Mouse (Mus musculus) neural tube, embryonic 11.5 days (tissue): Measurements from ENCODE around the gene Idnk. TPM values are rescaled to one million over a fixed set of nuclear protein-coding genes. Genes with fewer than 3 reads are reported as not detected.

Experiments used
- ATAC-seq: fragments of 200-750 bp; cut with Nextera tagmentation; 2 replicates; pipeline ENCODE4 v1.8.0; 2017; ENCODE audit warnings: moderate number of reproducible peaks, mild to moderate bottlenecking, moderate TSS enrichment, moderate library complexity; ENCODE audit not compliant: insufficient read depth, low FRiP score, low TSS enrichment
- DNase-seq: peaks from one replicate; pipeline ENCODE4 v3.0.0-alpha.2; 2015; ENCODE audit warnings: low spot score
- H3K27ac ChIP-seq: fragments of 300-500 bp; sonication (generic); 2 replicates; pipeline ENCODE4 v1.5.1; 2014; ENCODE audit warnings: low read depth, mild to moderate bottlenecking, low read length
- H3K27me3 ChIP-seq: fragments of 300-500 bp; sonication (generic); 2 replicates; pipeline ENCODE4 v1.6.1; 2014; ENCODE audit warnings: mild to moderate bottlenecking, low read length, mixed read lengths; ENCODE audit not compliant: control insufficient read depth, insufficient read depth
- H3K36me3 ChIP-seq: fragments of 300-500 bp; sonication (generic); 2 replicates; pipeline ENCODE4 v1.6.1; 2014; ENCODE audit warnings: mild to moderate bottlenecking, low read length, moderate library complexity, mixed read lengths; ENCODE audit not compliant: control insufficient read depth, insufficient read depth
- H3K4me1 ChIP-seq: fragments of 300-500 bp; sonication (generic); 2 replicates; pipeline ENCODE4 v1.6.1; 2014; ENCODE audit warnings: low read length, mixed read lengths; ENCODE audit not compliant: control insufficient read depth, insufficient read depth
- H3K4me2 ChIP-seq: fragments of 300-500 bp; sonication (generic); 2 replicates; pipeline ENCODE4 v1.6.1; 2014; ENCODE audit warnings: low read depth, mild to moderate bottlenecking, moderate library complexity
- H3K4me3 ChIP-seq: fragments of 300-500 bp; sonication (generic); 2 replicates; pipeline ENCODE4 v1.5.1; 2014; ENCODE audit warnings: low read depth, low read length
- H3K9ac ChIP-seq: fragments of 300-500 bp; sonication (generic); 2 replicates; pipeline ENCODE4 v1.6.1; 2014; ENCODE audit warnings: mild to moderate bottlenecking, low read length
- H3K9me3 ChIP-seq: fragments of 300-500 bp; sonication (generic); 2 replicates; pipeline ENCODE4 v1.6.1; 2016; ENCODE audit warnings: low read length; ENCODE audit not compliant: control insufficient read depth
- WGBS: fragments of 180-500 bp; shearing (Covaris S2); extraction: QIAGEN DNeasy Blood & Tissue Kit; methylation state at CpG from one replicate; pipeline ENCODE4 v1.1.7; 2014; 5-methylcytosine and 5-hydroxymethylcytosine counted together
- polyA plus RNA-seq: library from polyadenylated mRNA; unstranded; fragments of >200 nt; fragmentation: Nextera tagmentation; extraction: Ambion mirVana; gene quantifications from 2 replicates; pipeline ENCODE4 v1.2.1, GENCODE M21; 2014

The Idnk gene
- polyA plus RNA-seq, 1 experiment from 2014 or later: 54.4 TPM

GRCm38 (mm10) chr13:58192146-58192545, 34.7 kb downstream of the Idnk start:
- no peak overlapping the region for H3K4me3 ChIP-seq
- WGBS: 94% methylated on average over 6 of the region's 6 CpGs
- H3K4me1 ChIP-seq: no peaks in the 10 kb centered on the region
- no peaks in the 10 kb centered on the region for H3K9me3 ChIP-seq
- H3K36me3 ChIP-seq: peaks cover 14% of the 10 kb centered on the region
- no peak for ATAC-seq
- no peak overlapping the region for H3K27ac ChIP-seq
- H3K27me3 ChIP-seq: no peaks in the 10 kb centered on the region
- no peak overlapping the region for H3K9ac ChIP-seq
- no peak overlapping the region for H3K4me2 ChIP-seq
- DNase-seq: no peak

DNA sequence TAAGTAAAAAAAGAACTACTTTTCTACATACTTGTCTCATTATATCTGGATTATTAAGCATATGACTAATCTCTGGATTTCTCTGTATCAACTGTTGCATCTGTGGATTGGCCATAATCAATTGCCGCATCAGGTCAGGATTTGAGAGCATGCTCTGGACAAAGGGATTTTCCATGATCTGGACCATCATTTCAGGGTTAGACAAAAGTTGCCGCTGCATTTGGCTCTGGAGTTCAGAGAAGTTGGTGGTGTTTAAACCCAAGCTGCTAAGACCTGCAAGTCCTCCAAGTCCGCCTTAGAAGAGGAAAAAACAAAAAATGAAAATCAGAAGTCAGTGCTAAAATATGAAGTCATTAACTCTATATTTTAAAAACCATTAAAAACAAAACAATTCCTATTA, 35.8 kb downstream of the Idnk start:
- Histone ChIP-seq H3K27me3 (no peaks in the 10 kb centered on the region), H3K9ac (no peak overlapping the region), H3K36me3 (peaks cover 15% of the 10 kb centered on the region), H3K4me2 (no peak overlapping the region), H3K4me1 (no peaks in the 10 kb centered on the region), H3K9me3 (no peaks in the 10 kb centered on the region), H3K27ac (no peak overlapping the region), H3K4me3 (no peak overlapping the region)
- ATAC-seq: no peak
- DNase-seq: no peak
- 94% methylated on average over 3 of the region's 3 CpGs for WGBS

DNA sequence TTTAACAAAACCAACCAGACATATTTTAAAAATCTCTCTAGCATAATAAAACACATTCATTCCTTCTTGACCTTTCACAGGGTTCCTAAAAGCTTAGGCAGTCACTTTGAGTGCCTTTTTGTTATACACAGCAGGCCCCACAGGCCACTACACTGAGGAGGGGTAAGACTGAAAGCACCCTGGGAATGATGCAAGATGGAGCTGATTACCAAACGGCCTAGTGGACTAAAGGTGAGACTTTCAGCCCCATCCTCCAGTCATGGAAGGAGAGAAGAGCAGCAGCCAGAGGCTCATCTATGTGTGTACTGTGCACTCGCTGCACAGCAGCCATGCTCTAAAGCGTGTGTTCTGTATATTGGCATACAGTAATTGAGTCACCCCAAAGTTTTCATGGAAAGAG, 37.5 kb downstream of the Idnk start:
- H3K27ac ChIP-seq: no peak overlapping the region
- H3K27me3 ChIP-seq: no peaks in the 10 kb centered on the region
- H3K4me2 ChIP-seq: no peak overlapping the region
- DNase-seq (no peak), ATAC-seq (no peak)
- no peak overlapping the region for H3K4me3 ChIP-seq
- no peak overlapping the region for H3K9ac ChIP-seq
- no peaks in the 10 kb centered on the region for H3K4me1 ChIP-seq
- H3K36me3 ChIP-seq: peaks cover 15% of the 10 kb centered on the region
- 80% methylated on average over 3 of the region's 3 CpGs for WGBS
- no peaks in the 10 kb centered on the region for H3K9me3 ChIP-seq

GRCm38 (mm10) chr13:58197211-58197610, 39.8 kb downstream of the Idnk start:
- peaks cover 5% of the 10 kb centered on the region; the same call in 1 of the 2 replicates for H3K36me3 ChIP-seq
- DNase-seq (no peak), ATAC-seq (no peak)
- no peak overlapping the region for H3K27ac ChIP-seq
- no peaks in the 10 kb centered on the region for H3K9me3 ChIP-seq
- H3K4me1 ChIP-seq: no peaks in the 10 kb centered on the region
- WGBS: 90% methylated on average over 3 of the region's 3 CpGs
- H3K4me3 ChIP-seq: no peak overlapping the region
- no peak overlapping the region for H3K4me2 ChIP-seq
- no peaks in the 10 kb centered on the region for H3K27me3 ChIP-seq
- H3K9ac ChIP-seq: no peak overlapping the region

DNA sequence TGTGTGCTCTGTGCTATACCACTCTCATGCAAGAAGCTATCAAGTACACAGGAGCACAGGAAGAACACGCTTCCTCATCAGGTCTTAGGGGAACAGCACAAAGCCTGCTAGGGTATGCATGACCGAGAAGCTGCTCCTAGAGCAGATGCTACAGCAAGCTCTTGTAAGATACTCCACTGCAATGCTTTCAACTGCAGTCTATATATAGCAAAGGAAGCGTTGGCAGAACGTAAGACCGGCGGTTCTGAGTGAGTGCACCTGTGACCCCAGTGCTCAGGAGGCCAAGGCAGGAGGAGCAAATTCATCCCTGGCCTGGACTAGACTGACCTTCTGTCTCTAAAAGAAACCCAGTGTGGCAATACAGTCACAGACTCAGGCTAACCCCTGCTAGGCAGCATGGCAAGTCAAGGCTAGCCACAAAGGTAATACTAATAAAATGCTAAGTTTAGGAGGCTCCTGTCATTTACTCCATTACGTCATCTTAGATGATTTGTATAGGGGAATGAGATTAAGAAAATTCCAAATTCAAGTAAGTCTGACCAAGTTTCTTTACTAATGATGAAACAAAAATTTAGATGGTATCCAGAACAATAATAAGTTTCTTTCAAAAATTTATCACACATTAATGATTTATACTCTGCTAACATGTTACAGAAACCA, 40.7 kb downstream of the Idnk start:
- Histone ChIP-seq H3K9ac (no peak overlapping the region), H3K27ac (no peak overlapping the region), H3K4me1 (no peaks in the 10 kb centered on the region), H3K27me3 (no peaks in the 10 kb centered on the region), H3K4me3 (no peak overlapping the region), H3K36me3 (peaks cover 5% of the 10 kb centered on the region; the same call in 1 of the 2 replicates), H3K9me3 (no peaks in the 10 kb centered on the region), H3K4me2 (no peak overlapping the region)
- ATAC-seq (no peak), DNase-seq (no peak)
- 92% methylated on average over 7 of the region's 7 CpGs for WGBS

GRCm38 (mm10) chr13:58201343-58201742, 43.9 kb downstream of the Idnk start:
- Histone ChIP-seq H3K4me1 (no peaks in the 10 kb centered on the region), H3K4me2 (no peak overlapping the region), H3K9me3 (no peaks in the 10 kb centered on the region), H3K4me3 (no peak overlapping the region), H3K27ac (no peak overlapping the region), H3K9ac (no peak overlapping the region), H3K27me3 (no peaks in the 10 kb centered on the region), H3K36me3 (peaks cover 2% of the 10 kb centered on the region; the same call in 1 of the 2 replicates)
- WGBS: 91% methylated on average over 6 of the region's 6 CpGs
- DNase-seq: no peak
- no peak for ATAC-seq

GRCm38 (mm10) chr13:58201908-58202307, 44.5 kb downstream of the Idnk start:
- Histone ChIP-seq H3K4me3 (no peak overlapping the region), H3K9ac (no peak overlapping the region), H3K27me3 (no peaks in the 10 kb centered on the region), H3K4me2 (no peak overlapping the region), H3K9me3 (no peaks in the 10 kb centered on the region), H3K4me1 (no peaks in the 10 kb centered on the region), H3K27ac (no peak overlapping the region), H3K36me3 (peaks cover 2% of the 10 kb centered on the region; the same call in 1 of the 2 replicates)
- 91% methylated on average over 3 of the region's 3 CpGs for WGBS
- DNase-seq (no peak), ATAC-seq (no peak)

GRCm38 (mm10) chr13:58202903-58203302, 45.5 kb downstream of the Idnk start:
- 89% methylated on average over 1 of the region's 1 CpGs for WGBS
- ATAC-seq (no peak), DNase-seq (no peak)
- H3K9me3 ChIP-seq: no peaks in the 10 kb centered on the region
- no peaks in the 10 kb centered on the region for H3K27me3 ChIP-seq
- no peaks in the 10 kb centered on the region for H3K4me1 ChIP-seq
- H3K36me3 ChIP-seq: peaks cover 1% of the 10 kb centered on the region; the same call in 1 of the 2 replicates
- H3K9ac ChIP-seq: no peak overlapping the region
- H3K4me3 ChIP-seq: no peak overlapping the region
- H3K4me2 ChIP-seq: no peak overlapping the region
- no peak overlapping the region for H3K27ac ChIP-seq

DNA sequence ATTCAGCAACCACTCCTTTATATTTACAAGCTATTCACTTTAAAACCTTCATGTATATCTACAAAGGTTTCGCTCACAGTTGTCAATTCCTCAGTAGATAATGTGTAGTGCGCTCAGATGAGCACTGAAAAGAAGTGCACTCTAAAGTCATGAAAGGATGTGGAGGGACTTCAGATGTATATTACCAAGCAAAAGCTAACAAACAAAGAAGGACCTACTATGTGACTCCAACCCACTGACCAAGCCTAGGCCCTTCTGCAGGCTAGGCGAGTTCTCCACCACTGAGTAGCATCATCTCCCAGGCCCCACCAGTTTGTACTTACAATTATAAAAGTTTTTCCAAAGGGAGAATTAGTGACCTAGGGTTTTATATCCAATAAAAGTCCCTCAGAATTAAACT, 46.8 kb downstream of the Idnk start:
- 93% methylated on average over 3 of the region's 3 CpGs for WGBS
- H3K4me2 ChIP-seq: no peak overlapping the region

More for the DNA sequence above, 46.8 kb downstream of the Idnk start:
- Histone ChIP-seq H3K9ac (no peak overlapping the region), H3K4me1 (no peaks in the 10 kb centered on the region), H3K27ac (no peak overlapping the region), H3K27me3 (no peaks in the 10 kb centered on the region), H3K36me3 (no peaks in the 10 kb centered on the region), H3K4me3 (no peak overlapping the region), H3K9me3 (no peaks in the 10 kb centered on the region)
- DNase-seq (no peak), ATAC-seq (no peak)
